9 mouse cellular contexts compared by ENCODE assay signal in genomic region chr3:52262431-52263161, GRCm38 (mm10). TPM values are rescaled to one million over a fixed set of nuclear protein-coding genes. Genes with fewer than 3 reads are reported as not detected.
DNase-seq lines count a peak whose midpoint lies in the region; ATAC-seq and TF ChIP-seq lines count a peak whose summit lies in the region.
"Had no signal": no experiment of that assay in that cellular context is flagged by ENCODE, and none has a peak within 500 bp of the region (broad histone marks: within the 10 kb centered on the region; RNA-seq: fewer than 3 reads in every experiment).

No protein-coding gene starts in this region.

- DNase-seq in forebrain, embryonic 10.5 days (ENCODE audit: extremely low spot score, low spot score), result peak; percentile 72
- peak; percentile 88 for DNase-seq in adrenal gland, postnatal 10 days
- peak; percentile 62 for DNase-seq in embryo, embryonic 11.5 days (ENCODE audit: low read depth, low spot score)
- DNase-seq in heart, postnatal 0 days (ENCODE audit: low spot score), result peak; percentile 54
- DNase-seq in left cerebral cortex, adult 2 months (ENCODE audit: extremely low spot score in 1 of 2, low spot score in 2 of 2), result peak; percentile 71 to 81
- DNase-seq in midbrain, postnatal 0 days (ENCODE audit: low spot score), result peak; percentile 78
- DNase-seq in splenic B cell, adult 2 months (ENCODE audit: low read depth, low spot score), result peak; percentile 92

- H3K9ac ChIP-seq in forebrain, embryonic 12.5 days, result no peak overlapping the region
- H3K9ac ChIP-seq in heart, postnatal 0 days (replicated peaks; ENCODE audit: low read depth, low read length), result no peak overlapping the region
- H3K9ac ChIP-seq in midbrain, postnatal 0 days (replicated peaks; ENCODE audit: low read length, poor library complexity, severe bottlenecking), result no peak overlapping the region

- no peak overlapping the region for H3K27ac ChIP-seq in forebrain, embryonic 10.5 days
- H3K27ac ChIP-seq in forebrain, embryonic 12.5 days, result no peak overlapping the region
- no peak overlapping the region for H3K27ac ChIP-seq in heart, postnatal 0 days (ENCODE audit: low read depth)
- H3K27ac ChIP-seq in left cerebral cortex, adult 2 months, result no peak overlapping the region
- H3K27ac ChIP-seq in midbrain, postnatal 0 days (ENCODE audit: low read depth, low read length), result no peak overlapping the region

- TF ChIP-seq EP300 in heart, postnatal 0 days (IDR thresholded peaks at IDR 0.05; ENCODE audit: low read depth), result no peak

- ATAC-seq in forebrain, embryonic 12.5 days (ENCODE audit: low FRiP score), result no peak; the same call in 1 of the 2 replicates
- ATAC-seq in heart, postnatal 0 days (ENCODE audit: insufficient read depth, low read depth), result no peak
- ATAC-seq in midbrain, postnatal 0 days (ENCODE audit: low FRiP score), result 0 out of 2 replicates have a peak, but pooled peaks have one; percentile 41

- H3K27me3 ChIP-seq in forebrain, embryonic 10.5 days (ENCODE audit: poor library complexity, severe bottlenecking), result peaks cover 71% of the 10 kb centered on the region
- H3K27me3 ChIP-seq in forebrain, embryonic 12.5 days, result peaks cover 61% of the 10 kb centered on the region
- peaks cover 8% of the 10 kb centered on the region; the same call in 1 of the 2 replicates for H3K27me3 ChIP-seq in heart, postnatal 0 days (ENCODE audit: control insufficient read depth, insufficient read depth, low read length)
- H3K27me3 ChIP-seq in midbrain, postnatal 0 days (ENCODE audit: insufficient read depth, low read length), result peaks cover 13% of the 10 kb centered on the region
- no peaks in the 10 kb centered on the region for H3K27me3 ChIP-seq in splenic B cell, adult 2 months (ENCODE audit: control insufficient read depth, insufficient read depth, low read length, poor library complexity, severe bottlenecking)

- WGBS in forebrain, embryonic 10.5 days, result 48% methylated on average over 13 of the region's 13 CpGs
- 46% methylated on average over 13 of the region's 13 CpGs for WGBS in forebrain, embryonic 12.5 days
- 48% methylated on average over 13 of the region's 13 CpGs for WGBS in heart, postnatal 0 days
- WGBS in midbrain, postnatal 0 days, result 44% methylated on average over 13 of the region's 13 CpGs

- peak; percentile 93 for TF ChIP-seq CTCF in heart, postnatal 0 days (IDR thresholded peaks at IDR 0.05; ENCODE audit: low read depth)
- TF ChIP-seq CTCF in left cerebral cortex, adult 2 months (IDR thresholded peaks at IDR 0.05), result peak; percentile 95
- TF ChIP-seq CTCF in midbrain, postnatal 0 days (IDR thresholded peaks at IDR 0.05), result peak; percentile 98

- intact Hi-C loops in left cerebral cortex, adult 2 months (cut with DNase I), result loop anchor here (1.0 to 10.0 kb wide), 4 partner anchors 312 to 582 kb away; no protein-coding TSS in a partner anchor

- H3K4me1 ChIP-seq in forebrain, embryonic 10.5 days, result peaks cover 19% of the 10 kb centered on the region
- peaks cover 14% of the 10 kb centered on the region for H3K4me1 ChIP-seq in forebrain, embryonic 12.5 days
- H3K4me1 ChIP-seq in heart, postnatal 0 days (ENCODE audit: control insufficient read depth, insufficient read depth), result 0 out of 2 replicates have a peak, but pooled peaks cover 7% of the 10 kb centered on the region
- no peaks in the 10 kb centered on the region for H3K4me1 ChIP-seq in midbrain, postnatal 0 days (ENCODE audit: insufficient read depth, low read length)

- no peak overlapping the region for H3K4me3 ChIP-seq in forebrain, embryonic 10.5 days
- H3K4me3 ChIP-seq in forebrain, embryonic 12.5 days (replicated peaks), result no peak overlapping the region
- H3K4me3 ChIP-seq in heart, postnatal 0 days (ENCODE audit: low read depth, low read length), result no peak overlapping the region
- H3K4me3 ChIP-seq in left cerebral cortex, adult 2 months, result no peak overlapping the region
- H3K4me3 ChIP-seq in midbrain, postnatal 0 days (ENCODE audit: low read depth, low read length), result no peak overlapping the region

- H3K4me2 ChIP-seq in forebrain, embryonic 12.5 days, result no peak overlapping the region
- no peak overlapping the region for H3K4me2 ChIP-seq in heart, postnatal 0 days (ENCODE audit: low read depth, low read length)
- H3K4me2 ChIP-seq in midbrain, postnatal 0 days (ENCODE audit: low read depth, low read length, poor library complexity, severe bottlenecking), result no peak overlapping the region

- H3K9me3 ChIP-seq in forebrain, embryonic 10.5 days, result no peaks in the 10 kb centered on the region
- no peaks in the 10 kb centered on the region for H3K9me3 ChIP-seq in forebrain, embryonic 12.5 days
- H3K9me3 ChIP-seq in heart, postnatal 0 days (replicated peaks; ENCODE audit: control insufficient read depth, low read length), result no peaks in the 10 kb centered on the region
- no peaks in the 10 kb centered on the region for H3K9me3 ChIP-seq in midbrain, postnatal 0 days (ENCODE audit: low read length)

- no peaks in the 10 kb centered on the region for H3K36me3 ChIP-seq in forebrain, embryonic 10.5 days (replicated peaks)
- H3K36me3 ChIP-seq in forebrain, embryonic 12.5 days (replicated peaks), result no peaks in the 10 kb centered on the region
- no peaks in the 10 kb centered on the region for H3K36me3 ChIP-seq in heart, postnatal 0 days (replicated peaks; ENCODE audit: control insufficient read depth, insufficient read depth, low read length)
- no peaks in the 10 kb centered on the region for H3K36me3 ChIP-seq in midbrain, postnatal 0 days (ENCODE audit: insufficient read depth, low read length)
- no peaks in the 10 kb centered on the region for H3K36me3 ChIP-seq in splenic B cell, adult 2 months (ENCODE audit: control insufficient read depth, insufficient read depth, low read length, poor library complexity, severe bottlenecking)
- H3K36me3 ChIP-seq: G1E had no signal

RNA-seq across cellular contexts. Expression of gene Foxo1, which starts 5.5 kb away (rescaled TPM):
- 2.3 TPM in 2 replicates for polyA plus RNA-seq in forebrain, embryonic 10.5 days (2016; fragmentation: Nextera tagmentation; extraction: Ambion mirVana)
- polyA plus RNA-seq in forebrain, embryonic 12.5 days (2016; fragmentation: Nextera tagmentation; extraction: Ambion mirVana), result 2.9 and 3.4 TPM in 2 replicates
- total RNA-seq in adrenal gland, postnatal 10 days (2021), result 10 to 100 TPM; 25.9 to 42.2 TPM
- total RNA-seq in heart, postnatal 0 days (2014; rRNA removed; ENCODE audit: low replicate concordance), result 4.7 and 8.9 TPM in 2 replicates
- 3.3 and 3.6 TPM in 2 replicates for polyA plus RNA-seq in heart, postnatal 0 days (2015; fragmentation: Nextera tagmentation; extraction: Ambion mirVana)
- 10 to 100 TPM; 10.3 to 13.8 TPM for total RNA-seq in left cerebral cortex, adult 2 months (2021)
- total RNA-seq in midbrain, postnatal 0 days (2014; rRNA removed), result 5.8 and 8.3 TPM in 2 replicates
- polyA plus RNA-seq in midbrain, postnatal 0 days (2015; fragmentation: Nextera tagmentation; extraction: Ambion mirVana), result 3.4 and 3.6 TPM in 2 replicates
- polyA plus RNA-seq: G1E had no signal
